Mouse (Mus musculus) megakaryocyte, embryonic 14.5 days (primary cell): ENCODE measurements around the gene Gm37240.

ENCODE experiments used
- FLI1 ChIP-seq: IDR thresholded peaks from 2 replicates; pipeline ENCODE4 v1.6.1; 2012; ENCODE audit warnings: low read length, inconsistent platforms, mixed read lengths
- GATA1 ChIP-seq: IDR thresholded peaks from 3 replicates; pipeline ENCODE4 v1.6.1; 2012; ENCODE audit warnings: mixed read lengths, low read length, inconsistent platforms, borderline replicate concordance

GRCm38 (mm10) chr3:85024817-85025705 lies 862.3 kb downstream of the Gm37240 start:
- TF ChIP-seq FLI1 (no peak), GATA1 (no peak)
